Mouse (Mus musculus): ENCODE data around the gene Cdk14. TPM values are rescaled to one million over a fixed set of nuclear protein-coding genes. Genes with fewer than 3 reads are reported as not detected.

The Cdk14 gene
- polyA plus RNA-seq, 1 experiment from 2014 or later, result 29.9 TPM

- 74% methylated on average over 5 of the region's 5 CpGs for WGBS
- H3K36me3 ChIP-seq (replicated peaks; ENCODE audit: control insufficient read depth, insufficient read depth, low read depth, low read length), result no peaks in the 10 kb centered on the region
- DNase-seq (ENCODE audit: low spot score), result no peak
- H3K9ac ChIP-seq (replicated peaks; ENCODE audit: low read length), result no peak overlapping the region
- no peaks in the 10 kb centered on the region for H3K9me3 ChIP-seq (replicated peaks; ENCODE audit: control insufficient read depth, low read length)
- no peak overlapping the region for H3K4me2 ChIP-seq (ENCODE audit: low read depth, low read length)
- no peak overlapping the region for H3K4me3 ChIP-seq (ENCODE audit: low read depth, low read length)
- no peak overlapping the region for H3K27ac ChIP-seq (replicated peaks; ENCODE audit: low read depth, low read length)
- ATAC-seq (replicated peaks; ENCODE audit: insufficient number of reproducible peaks, low FRiP score, low TSS enrichment, low read depth), result no peak
- no peaks in the 10 kb centered on the region for H3K4me1 ChIP-seq (ENCODE audit: control insufficient read depth, insufficient read depth, low read length)
- H3K27me3 ChIP-seq (ENCODE audit: control insufficient read depth, insufficient read depth, low read length), result no peaks in the 10 kb centered on the region
These were observed 375.8 kb downstream of the Cdk14 start for GRCm38 (mm10) chr5:5044326-5044725.

GRCm38 (mm10) chr5:5042735-5043134 is 377.4 kb downstream of the Cdk14 start:
- Histone ChIP-seq H3K4me2 (ENCODE audit: low read depth, low read length) (no peak overlapping the region), H3K4me1 (ENCODE audit: control insufficient read depth, insufficient read depth, low read length) (no peaks in the 10 kb centered on the region), H3K9ac (replicated peaks; ENCODE audit: low read length) (no peak overlapping the region), H3K36me3 (replicated peaks; ENCODE audit: control insufficient read depth, insufficient read depth, low read depth, low read length) (no peaks in the 10 kb centered on the region), H3K4me3 (ENCODE audit: low read depth, low read length) (no peak overlapping the region), H3K27ac (replicated peaks; ENCODE audit: low read depth, low read length) (no peak overlapping the region), H3K27me3 (ENCODE audit: control insufficient read depth, insufficient read depth, low read length) (no peaks in the 10 kb centered on the region), H3K9me3 (replicated peaks; ENCODE audit: control insufficient read depth, low read length) (no peaks in the 10 kb centered on the region)
- ATAC-seq (replicated peaks; ENCODE audit: insufficient number of reproducible peaks, low FRiP score, low TSS enrichment, low read depth) (no peak), DNase-seq (ENCODE audit: low spot score) (no peak)
- 79% methylated on average over 1 of the region's 1 CpGs for WGBS

GRCm38 (mm10) chr5:5041480-5041879 is 378.6 kb downstream of the Cdk14 start:
- no peak for ATAC-seq (replicated peaks; ENCODE audit: insufficient number of reproducible peaks, low FRiP score, low TSS enrichment, low read depth)
- no peaks in the 10 kb centered on the region for H3K9me3 ChIP-seq (replicated peaks; ENCODE audit: control insufficient read depth, low read length)
- H3K36me3 ChIP-seq (replicated peaks; ENCODE audit: control insufficient read depth, insufficient read depth, low read depth, low read length), result no peaks in the 10 kb centered on the region
- H3K4me2 ChIP-seq (ENCODE audit: low read depth, low read length), result no peak overlapping the region
- no peak overlapping the region for H3K27ac ChIP-seq (replicated peaks; ENCODE audit: low read depth, low read length)
- H3K27me3 ChIP-seq (ENCODE audit: control insufficient read depth, insufficient read depth, low read length), result no peaks in the 10 kb centered on the region
- WGBS, result 78% methylated on average over 4 of the region's 4 CpGs
- H3K4me3 ChIP-seq (ENCODE audit: low read depth, low read length), result no peak overlapping the region
- no peak overlapping the region for H3K9ac ChIP-seq (replicated peaks; ENCODE audit: low read length)
- no peaks in the 10 kb centered on the region for H3K4me1 ChIP-seq (ENCODE audit: control insufficient read depth, insufficient read depth, low read length)
- DNase-seq (ENCODE audit: low spot score), result no peak

- no peak overlapping the region for H3K4me2 ChIP-seq (ENCODE audit: low read depth, low read length)
- no peak overlapping the region for H3K27ac ChIP-seq (replicated peaks; ENCODE audit: low read depth, low read length)
- no peaks in the 10 kb centered on the region for H3K36me3 ChIP-seq (replicated peaks; ENCODE audit: control insufficient read depth, insufficient read depth, low read depth, low read length)
- no peak overlapping the region for H3K9ac ChIP-seq (replicated peaks; ENCODE audit: low read length)
- no peak for ATAC-seq (replicated peaks; ENCODE audit: insufficient number of reproducible peaks, low FRiP score, low TSS enrichment, low read depth)
- no peak overlapping the region for H3K4me3 ChIP-seq (ENCODE audit: low read depth, low read length)
- H3K4me1 ChIP-seq (ENCODE audit: control insufficient read depth, insufficient read depth, low read length), result no peaks in the 10 kb centered on the region
- WGBS, result 65% methylated on average over 4 of the region's 4 CpGs
- DNase-seq (ENCODE audit: low spot score), result no peak
- H3K27me3 ChIP-seq (ENCODE audit: control insufficient read depth, insufficient read depth, low read length), result no peaks in the 10 kb centered on the region
- H3K9me3 ChIP-seq (replicated peaks; ENCODE audit: control insufficient read depth, low read length), result no peaks in the 10 kb centered on the region
These were observed 380.3 kb downstream of the Cdk14 start for GRCm38 (mm10) chr5:5039700-5040284.

- no peaks in the 10 kb centered on the region for H3K9me3 ChIP-seq (replicated peaks; ENCODE audit: control insufficient read depth, low read length)
- no peaks in the 10 kb centered on the region for H3K36me3 ChIP-seq (replicated peaks; ENCODE audit: control insufficient read depth, insufficient read depth, low read depth, low read length)
- no peak for DNase-seq (ENCODE audit: low spot score)
- no peak overlapping the region for H3K4me2 ChIP-seq (ENCODE audit: low read depth, low read length)
- no peak for ATAC-seq (replicated peaks; ENCODE audit: insufficient number of reproducible peaks, low FRiP score, low TSS enrichment, low read depth)
- no peak overlapping the region for H3K27ac ChIP-seq (replicated peaks; ENCODE audit: low read depth, low read length)
- H3K9ac ChIP-seq (replicated peaks; ENCODE audit: low read length), result no peak overlapping the region
- no peaks in the 10 kb centered on the region for H3K4me1 ChIP-seq (ENCODE audit: control insufficient read depth, insufficient read depth, low read length)
- WGBS, result 88% methylated on average over 5 of the region's 5 CpGs
- H3K4me3 ChIP-seq (ENCODE audit: low read depth, low read length), result no peak overlapping the region
- H3K27me3 ChIP-seq (ENCODE audit: control insufficient read depth, insufficient read depth, low read length), result no peaks in the 10 kb centered on the region
These were observed 386.7 kb downstream of the Cdk14 start for GRCm38 (mm10) chr5:5033445-5033844.

- Histone ChIP-seq H3K4me1 (ENCODE audit: control insufficient read depth, insufficient read depth, low read length) (no peaks in the 10 kb centered on the region), H3K4me2 (ENCODE audit: low read depth, low read length) (no peak overlapping the region), H3K27ac (replicated peaks; ENCODE audit: low read depth, low read length) (no peak overlapping the region), H3K9ac (replicated peaks; ENCODE audit: low read length) (no peak overlapping the region), H3K36me3 (replicated peaks; ENCODE audit: control insufficient read depth, insufficient read depth, low read depth, low read length) (no peaks in the 10 kb centered on the region), H3K4me3 (ENCODE audit: low read depth, low read length) (no peak overlapping the region), H3K9me3 (replicated peaks; ENCODE audit: control insufficient read depth, low read length) (no peaks in the 10 kb centered on the region), H3K27me3 (ENCODE audit: control insufficient read depth, insufficient read depth, low read length) (no peaks in the 10 kb centered on the region)
- DNase-seq (ENCODE audit: low spot score), result no peak
- 71% methylated on average over 6 of the region's 6 CpGs for WGBS
- ATAC-seq (replicated peaks; ENCODE audit: insufficient number of reproducible peaks, low FRiP score, low TSS enrichment, low read depth), result no peak
These were observed 387.3 kb downstream of the Cdk14 start for GRCm38 (mm10) chr5:5032847-5033246.

- DNase-seq (ENCODE audit: low spot score) (no peak), ATAC-seq (replicated peaks; ENCODE audit: insufficient number of reproducible peaks, low FRiP score, low TSS enrichment, low read depth) (no peak)
- Histone ChIP-seq H3K36me3 (replicated peaks; ENCODE audit: control insufficient read depth, insufficient read depth, low read depth, low read length) (no peaks in the 10 kb centered on the region), H3K9me3 (replicated peaks; ENCODE audit: control insufficient read depth, low read length) (no peaks in the 10 kb centered on the region), H3K4me2 (ENCODE audit: low read depth, low read length) (no peak overlapping the region), H3K9ac (replicated peaks; ENCODE audit: low read length) (no peak overlapping the region), H3K4me3 (ENCODE audit: low read depth, low read length) (no peak overlapping the region), H3K27me3 (ENCODE audit: control insufficient read depth, insufficient read depth, low read length) (no peaks in the 10 kb centered on the region), H3K4me1 (ENCODE audit: control insufficient read depth, insufficient read depth, low read length) (no peaks in the 10 kb centered on the region), H3K27ac (replicated peaks; ENCODE audit: low read depth, low read length) (no peak overlapping the region)
- 86% methylated on average over 11 of the region's 11 CpGs for WGBS
These were observed 387.7 kb downstream of the Cdk14 start for GRCm38 (mm10) chr5:5032446-5032845.

GRCm38 (mm10) chr5:5030431-5030830 is 389.7 kb downstream of the Cdk14 start:
- DNase-seq (ENCODE audit: low spot score), result no peak
- Histone ChIP-seq H3K9me3 (replicated peaks; ENCODE audit: control insufficient read depth, low read length) (no peaks in the 10 kb centered on the region), H3K4me1 (ENCODE audit: control insufficient read depth, insufficient read depth, low read length) (no peaks in the 10 kb centered on the region), H3K36me3 (replicated peaks; ENCODE audit: control insufficient read depth, insufficient read depth, low read depth, low read length) (no peaks in the 10 kb centered on the region), H3K27ac (replicated peaks; ENCODE audit: low read depth, low read length) (no peak overlapping the region), H3K27me3 (ENCODE audit: control insufficient read depth, insufficient read depth, low read length) (no peaks in the 10 kb centered on the region), H3K4me2 (ENCODE audit: low read depth, low read length) (no peak overlapping the region), H3K4me3 (ENCODE audit: low read depth, low read length) (no peak overlapping the region), H3K9ac (replicated peaks; ENCODE audit: low read length) (no peak overlapping the region)
- WGBS, result 82% methylated on average over 2 of the region's 2 CpGs
- ATAC-seq (replicated peaks; ENCODE audit: insufficient number of reproducible peaks, low FRiP score, low TSS enrichment, low read depth), result no peak

All from embryonic facial prominence, embryonic 11.5 days (tissue).